Mouse (Mus musculus) kidney, adult 18-20 months (tissue): ENCODE results near the gene Ciz1.
A peak's percentile ranks its signal among the peaks of the same experiment; 100 is the strongest.

Experiments
- DNase-seq: peaks from one replicate; pipeline ENCODE4 v3.0.0; 2021

Ciz1 gene

DNA sequence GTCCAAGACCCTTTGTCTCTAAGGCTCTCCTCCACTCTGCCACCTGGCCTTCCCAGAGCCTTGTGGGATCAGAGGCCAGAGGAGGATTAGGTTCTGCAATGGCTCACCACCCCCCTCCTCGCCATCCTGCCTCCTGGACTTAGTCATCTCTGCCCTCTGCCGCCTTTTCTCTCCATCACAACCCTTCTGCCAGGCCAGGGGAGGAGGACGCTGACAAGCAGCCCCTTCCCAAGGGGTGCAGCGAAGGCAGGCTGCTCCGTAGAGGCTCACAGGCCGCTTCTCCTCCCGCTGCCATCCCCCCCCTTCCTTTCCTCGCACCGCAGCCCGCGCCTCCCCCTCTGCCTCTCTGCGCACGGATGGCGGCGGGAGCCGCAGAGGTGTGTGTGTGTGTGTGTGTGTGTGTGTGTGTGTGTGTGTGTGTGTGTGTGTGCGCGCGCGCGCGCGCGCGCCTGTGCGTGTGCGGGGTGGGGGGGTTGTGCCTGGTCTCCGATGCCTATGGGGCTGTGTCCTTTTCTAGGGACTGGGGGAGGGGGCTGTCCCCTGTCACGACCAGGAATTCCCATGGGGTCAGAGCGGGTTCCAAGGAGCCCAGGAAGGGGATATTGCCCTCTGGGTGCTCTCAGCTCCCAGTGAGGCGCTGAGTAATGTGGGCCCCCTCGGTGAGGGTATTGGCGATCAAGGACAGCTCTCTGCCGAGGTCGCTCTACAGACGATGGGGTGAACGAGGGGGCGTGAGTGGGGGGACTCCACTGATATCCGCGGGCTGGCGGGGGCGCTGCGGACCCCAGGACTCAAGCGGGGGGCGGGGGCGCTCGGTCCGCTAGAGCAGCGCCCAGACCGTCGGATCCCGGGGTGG, at the start of gene Ciz1:
Gene Ciz1, plus strand, starts transcription at position 177 of the 856 bp plus-strand sequence.
- DNase-seq: peak; percentile 13

DNA sequence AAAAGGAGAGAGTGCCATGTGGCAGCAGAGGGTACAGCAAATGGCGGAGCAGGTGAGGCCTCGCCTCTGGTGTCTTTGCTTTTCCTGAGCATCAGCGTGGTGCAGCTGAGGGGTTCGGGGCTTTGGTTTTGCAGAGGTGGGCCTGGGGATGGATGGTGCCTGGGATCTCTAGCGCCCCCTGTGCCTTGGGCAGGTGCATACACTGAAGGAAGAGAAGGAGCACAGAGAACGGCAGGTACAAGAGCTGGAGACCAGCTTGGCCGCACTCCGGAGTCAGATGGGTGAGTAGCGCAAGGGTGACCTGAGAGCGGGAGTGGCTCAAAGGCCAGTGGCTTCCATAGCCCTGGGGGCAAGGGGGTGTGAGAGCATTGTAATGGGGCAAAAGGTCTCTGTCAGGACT, 49.2 kb upstream of the Ciz1 start:
- no peak for DNase-seq

DNA sequence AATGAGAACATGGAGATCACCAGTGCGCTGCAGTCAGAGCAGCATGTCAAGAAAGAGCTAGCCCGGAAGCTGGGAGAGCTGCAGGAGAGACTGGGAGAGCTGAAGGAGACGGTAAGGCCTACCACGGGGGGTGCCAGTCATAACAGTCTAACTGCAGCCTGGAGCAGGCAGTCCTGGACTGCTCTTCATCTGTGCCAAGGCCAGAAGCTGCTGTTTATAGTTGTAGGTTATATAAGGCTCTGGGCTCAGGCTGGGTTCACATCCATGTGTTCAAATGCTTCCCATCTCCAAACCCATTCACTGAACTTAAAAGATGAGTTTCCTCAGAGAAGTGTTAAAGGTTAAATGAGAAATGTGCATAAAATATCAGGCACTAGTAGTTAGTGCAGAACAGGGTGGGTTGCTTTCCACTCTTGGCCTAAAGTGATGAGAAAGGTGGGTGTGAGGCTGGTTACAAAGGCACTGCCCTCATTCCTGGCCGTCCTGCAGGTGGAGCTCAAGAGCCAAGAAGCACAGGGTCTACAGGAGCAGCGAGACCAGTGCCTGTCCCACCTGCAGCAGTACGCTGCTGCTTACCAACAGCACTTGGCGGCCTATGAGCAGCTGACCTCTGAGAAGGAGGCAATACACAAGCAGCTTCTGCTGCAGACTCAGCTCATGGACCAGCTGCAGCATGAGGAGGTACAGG, 47.8 kb upstream of the Ciz1 start:
- peak; percentile 55 for DNase-seq

DNA sequence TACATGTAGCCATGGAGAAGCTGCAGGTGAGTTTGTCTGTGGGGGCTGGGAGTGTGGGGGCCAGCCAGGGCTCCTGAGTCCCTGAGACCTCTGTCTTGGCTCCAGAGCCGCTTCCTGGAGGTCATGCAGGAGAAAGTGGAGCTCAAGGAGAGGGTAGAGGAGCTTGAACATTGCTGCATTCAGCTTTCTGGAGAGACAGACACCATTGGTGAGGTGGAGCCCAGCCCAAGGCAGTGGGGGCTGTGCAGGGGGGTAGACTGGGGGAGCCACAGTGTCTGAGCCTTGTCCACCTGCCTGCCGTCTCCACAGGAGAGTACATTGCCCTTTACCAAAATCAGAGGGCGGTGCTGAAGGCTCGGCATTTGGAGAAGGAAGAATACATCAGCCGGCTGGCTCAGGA, 46.5 kb upstream of the Ciz1 start:
- no peak for DNase-seq

DNA sequence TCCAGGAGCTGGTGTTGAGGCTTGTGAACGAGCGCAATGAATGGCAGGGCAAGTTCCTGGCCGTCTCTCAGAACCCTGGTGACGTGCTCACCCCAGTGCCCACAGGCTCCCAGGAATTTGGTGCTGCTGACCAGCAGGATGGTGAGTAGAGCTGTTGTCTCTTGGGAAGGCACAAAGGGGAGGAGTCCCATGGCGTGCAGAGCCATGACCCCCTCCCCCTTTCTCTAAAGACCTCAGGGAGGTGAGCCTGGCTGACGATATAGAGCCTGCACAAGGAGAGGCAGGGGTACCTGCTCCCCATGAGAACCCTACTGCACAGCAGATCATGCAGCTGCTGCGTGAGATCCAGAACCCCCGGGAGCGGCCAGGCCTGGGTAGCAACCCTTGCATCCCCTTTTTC, 46.0 kb upstream of the Ciz1 start:
- no peak for DNase-seq

DNA sequence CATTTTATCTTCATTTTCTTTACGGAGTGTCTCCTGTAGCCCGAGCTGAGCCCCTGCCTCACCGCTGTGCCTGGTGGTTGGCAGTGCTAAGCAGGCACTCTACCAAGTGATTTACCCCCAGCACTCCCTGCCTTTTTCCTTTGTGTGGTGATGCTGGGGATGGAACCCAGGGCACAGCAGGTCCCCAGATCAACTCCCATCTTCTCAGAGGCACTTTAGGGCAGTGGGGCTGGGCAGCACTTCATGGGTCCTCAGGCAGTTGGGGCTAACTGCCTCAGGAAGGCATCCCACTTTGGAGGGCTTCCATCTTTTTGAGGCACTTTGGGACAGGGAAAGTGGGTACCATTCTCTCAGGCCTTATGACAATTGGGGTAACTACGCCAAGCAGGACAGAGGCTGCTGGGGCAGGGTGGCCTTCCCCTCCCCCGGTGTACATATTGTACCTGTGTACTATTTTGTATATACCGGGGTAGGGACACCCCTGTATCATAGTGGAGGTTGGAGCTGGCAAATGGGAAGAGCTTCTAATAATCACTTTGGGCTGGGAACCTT, 44.8 kb upstream of the Ciz1 start:
- DNase-seq: no peak

DNA sequence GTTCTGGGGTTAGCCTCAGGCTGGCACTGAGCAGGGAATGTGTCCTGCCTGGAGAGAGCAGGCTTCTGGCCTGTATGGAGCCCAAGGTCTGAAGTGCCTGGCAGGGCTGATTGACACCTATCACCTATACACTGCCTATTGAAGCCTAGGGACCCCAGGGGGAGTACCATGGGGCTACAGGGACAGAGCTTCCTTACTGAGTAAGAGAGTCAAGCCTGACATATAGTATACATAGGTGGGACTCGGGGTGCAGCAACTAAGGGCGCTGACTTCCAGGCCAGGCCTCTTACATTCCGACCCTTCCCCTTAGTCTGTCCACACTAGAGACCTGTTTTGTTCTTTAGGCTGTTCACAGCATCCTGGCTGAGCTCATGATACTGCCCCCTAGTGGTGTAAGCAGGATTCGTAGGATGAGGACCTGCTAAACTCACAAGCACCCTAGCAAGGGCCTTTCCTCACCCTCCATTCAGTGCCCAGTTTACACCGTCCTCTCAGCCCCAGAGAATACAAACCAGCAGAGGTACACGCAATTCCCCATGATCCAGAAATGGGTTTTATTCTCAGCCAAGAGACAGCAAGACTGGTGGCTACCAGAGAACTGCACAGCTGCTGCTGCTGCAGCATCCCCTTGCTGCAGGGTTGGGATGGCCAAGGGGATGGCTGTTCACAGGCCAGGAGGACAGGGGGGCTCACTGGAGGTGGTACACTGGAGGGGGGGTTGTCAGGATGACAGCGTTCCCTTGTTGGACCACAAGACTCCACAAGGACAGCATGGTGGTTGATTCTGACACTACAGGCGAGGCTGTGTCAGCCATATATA, 44.0 kb upstream of the Ciz1 start:
- peak; percentile 61 for DNase-seq

DNA sequence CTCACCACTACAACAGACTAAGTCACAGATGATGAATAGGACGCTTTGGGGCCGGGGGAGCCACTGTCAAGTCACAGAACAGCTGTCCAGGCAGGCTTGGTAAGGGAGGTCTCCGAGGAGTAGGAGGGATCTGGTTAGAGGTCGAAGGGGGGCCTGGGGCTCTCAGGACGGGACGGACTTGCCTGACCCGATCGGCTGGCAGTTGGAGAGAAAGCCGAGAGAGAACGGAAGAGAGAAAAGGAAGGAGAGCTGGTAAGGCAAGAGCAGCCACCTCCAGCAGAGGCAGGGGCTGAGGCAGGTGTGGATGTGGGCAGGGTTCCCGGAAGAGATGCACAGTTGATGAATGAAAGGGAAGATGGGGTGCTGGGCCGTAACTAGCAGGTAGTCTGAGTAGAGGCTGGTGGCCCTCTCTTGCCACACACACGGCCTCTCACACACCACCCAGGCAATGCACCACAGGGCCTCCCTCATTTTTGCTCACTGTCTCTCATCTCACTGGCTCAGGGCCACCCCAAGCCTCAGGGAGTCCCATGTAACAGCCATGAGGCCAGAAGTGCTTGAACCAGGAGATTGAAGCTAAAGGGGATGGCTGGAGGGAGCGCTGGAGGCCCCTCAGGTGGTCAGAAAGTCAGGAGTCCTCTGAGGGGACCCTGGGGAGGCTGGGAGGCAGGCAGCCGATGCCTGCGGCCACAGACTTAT, 43.1 kb upstream of the Ciz1 start:
- no peak for DNase-seq

DNA sequence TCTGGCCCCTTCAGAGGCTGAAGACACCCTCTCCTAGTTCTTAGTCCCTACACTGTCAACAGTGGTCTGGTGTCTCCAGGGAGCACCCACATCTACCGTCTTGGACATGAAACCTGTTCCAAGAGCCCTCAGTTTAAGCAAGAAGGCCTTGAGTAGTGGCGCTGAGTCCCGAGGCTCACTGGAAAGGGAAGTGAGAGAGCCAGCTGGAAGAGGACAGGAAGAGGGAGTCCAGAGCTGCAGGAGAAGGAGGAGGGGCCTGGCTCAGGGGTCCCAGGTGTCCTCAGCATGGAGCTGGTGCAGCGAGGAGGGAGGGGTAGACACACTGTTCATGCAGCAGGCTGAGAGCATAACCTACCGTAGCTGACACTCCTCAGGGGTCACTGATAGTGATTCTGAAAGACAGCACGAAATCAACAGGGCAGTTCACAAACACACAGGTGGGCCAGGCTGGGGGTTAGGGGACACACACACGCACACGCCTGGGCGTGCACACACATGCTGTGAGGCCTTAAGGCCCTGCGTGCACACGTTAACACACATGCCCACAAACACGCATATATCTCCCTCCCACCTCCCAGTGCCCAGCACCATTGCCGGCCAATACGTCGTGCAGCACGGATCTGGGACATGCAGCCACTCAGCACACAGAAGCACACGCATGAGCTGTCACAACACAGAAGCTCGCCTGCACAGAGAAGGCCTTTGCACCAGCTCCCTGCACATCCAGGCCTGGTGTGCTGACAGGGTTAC, 41.9 kb upstream of the Ciz1 start:
- no peak for DNase-seq

DNA sequence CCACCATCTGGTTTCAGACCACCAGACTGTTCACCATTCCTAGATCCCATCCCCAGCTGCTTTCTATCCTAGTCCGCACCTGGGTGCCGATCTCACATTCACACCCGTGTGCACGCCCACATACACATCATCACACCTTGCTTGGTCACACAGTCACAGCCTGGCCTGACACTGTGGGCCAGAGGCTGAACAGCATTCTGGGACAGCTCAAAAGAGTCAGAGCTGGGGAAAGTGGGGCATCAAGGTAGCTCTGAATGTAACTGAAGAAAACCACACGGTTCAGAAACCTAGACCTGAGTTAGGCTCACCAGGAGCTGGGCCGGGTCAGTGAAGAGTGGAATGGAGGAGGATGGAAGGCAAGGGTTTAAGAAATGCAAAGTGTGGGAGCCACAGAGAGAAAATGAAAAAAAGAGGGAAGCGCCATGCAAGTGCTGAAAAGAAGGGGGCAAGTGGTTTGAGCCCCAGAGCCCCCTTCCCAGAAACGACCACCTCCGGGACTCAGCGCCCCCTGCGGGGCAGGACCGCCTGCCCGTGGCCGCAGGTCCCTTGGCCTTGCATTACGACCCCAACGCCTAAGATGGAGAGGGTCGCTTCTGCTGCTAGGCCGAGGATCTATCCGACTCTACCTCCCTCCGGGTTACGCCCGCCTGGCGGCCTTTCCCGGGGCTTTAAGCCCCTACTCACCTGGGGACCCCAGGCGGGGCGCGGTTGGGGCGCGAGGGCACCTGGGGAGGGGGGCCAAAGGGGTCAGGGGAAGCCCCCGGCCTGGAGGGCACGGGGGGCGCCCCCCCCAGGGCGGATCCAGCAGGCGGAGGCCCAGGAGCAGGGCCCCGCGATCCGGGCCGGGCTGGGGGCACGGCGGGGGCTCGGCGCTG, 40.4 kb upstream of the Ciz1 start:
- DNase-seq: no peak

DNA sequence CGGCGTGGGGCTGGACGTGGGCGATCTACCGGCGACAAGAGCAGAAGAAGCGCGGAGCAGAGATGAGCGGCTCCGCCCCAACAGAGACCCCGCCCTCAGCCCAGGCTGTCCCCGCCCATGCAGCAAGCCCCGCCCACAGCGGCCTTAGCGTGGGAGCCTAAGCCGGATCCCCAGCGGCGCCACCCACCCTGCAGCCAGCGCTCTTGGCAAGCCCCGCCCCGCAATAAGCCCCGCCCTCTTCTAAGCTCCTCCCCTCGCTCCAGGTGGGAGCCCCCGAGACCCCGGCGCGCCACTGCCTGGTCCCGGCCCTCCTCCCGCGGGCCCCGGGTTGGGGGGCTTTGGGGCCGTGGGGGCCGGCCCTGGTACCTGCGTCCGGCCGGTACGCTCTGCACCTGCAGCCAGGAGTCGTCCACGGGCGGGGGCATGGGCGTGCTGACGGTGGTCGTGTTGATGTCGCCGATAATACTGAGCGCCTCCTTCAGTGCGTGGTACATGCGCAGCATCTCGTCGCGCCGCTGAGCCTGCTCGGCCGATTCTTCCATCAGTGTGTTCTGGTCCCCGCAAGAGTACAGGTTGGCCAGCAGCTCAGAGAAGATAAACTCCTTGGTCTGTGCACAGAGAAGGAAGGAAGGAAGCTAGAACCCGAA, 39.7 kb upstream of the Ciz1 start:
- peak; percentile 75 for DNase-seq

DNA sequence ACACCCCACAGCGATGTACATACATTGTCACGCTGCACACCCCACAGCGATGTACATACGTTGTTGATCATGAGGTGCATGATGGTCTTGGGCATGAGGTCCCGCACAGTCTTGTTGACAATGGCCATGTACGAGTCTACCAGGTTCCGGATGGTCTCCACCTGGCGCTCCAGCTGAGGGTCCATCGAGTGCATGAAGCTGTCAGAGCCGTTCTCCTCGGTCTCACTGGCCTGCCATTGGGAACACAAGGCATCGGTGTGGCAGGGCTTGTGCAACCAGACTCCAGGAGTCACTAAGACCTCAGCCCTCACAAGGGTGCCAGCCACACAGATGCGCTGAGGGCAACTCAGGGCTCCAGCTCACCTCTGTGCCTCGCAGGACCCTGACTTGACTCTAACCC, 37.3 kb upstream of the Ciz1 start:
- no peak for DNase-seq

DNA sequence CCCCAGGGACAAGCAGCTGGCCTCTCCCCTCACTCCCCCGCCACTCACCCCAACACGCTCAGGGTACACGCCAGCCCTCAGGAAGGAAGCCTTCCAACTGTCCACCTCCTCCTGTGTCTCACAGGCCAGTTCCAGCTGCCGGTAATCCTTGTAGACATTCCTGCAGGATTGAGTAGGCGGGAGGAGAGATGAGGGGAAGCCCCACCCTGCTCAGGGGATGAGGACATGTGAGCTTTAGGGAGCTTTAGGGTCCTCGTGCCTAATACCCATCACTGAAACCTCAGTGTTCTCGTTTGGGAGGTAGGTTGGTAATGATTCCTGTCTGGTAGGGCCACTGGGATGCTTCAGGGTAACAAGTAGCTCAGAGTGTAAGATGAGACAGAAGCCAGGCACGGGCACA, 36.4 kb upstream of the Ciz1 start:
- DNase-seq: no peak

DNA sequence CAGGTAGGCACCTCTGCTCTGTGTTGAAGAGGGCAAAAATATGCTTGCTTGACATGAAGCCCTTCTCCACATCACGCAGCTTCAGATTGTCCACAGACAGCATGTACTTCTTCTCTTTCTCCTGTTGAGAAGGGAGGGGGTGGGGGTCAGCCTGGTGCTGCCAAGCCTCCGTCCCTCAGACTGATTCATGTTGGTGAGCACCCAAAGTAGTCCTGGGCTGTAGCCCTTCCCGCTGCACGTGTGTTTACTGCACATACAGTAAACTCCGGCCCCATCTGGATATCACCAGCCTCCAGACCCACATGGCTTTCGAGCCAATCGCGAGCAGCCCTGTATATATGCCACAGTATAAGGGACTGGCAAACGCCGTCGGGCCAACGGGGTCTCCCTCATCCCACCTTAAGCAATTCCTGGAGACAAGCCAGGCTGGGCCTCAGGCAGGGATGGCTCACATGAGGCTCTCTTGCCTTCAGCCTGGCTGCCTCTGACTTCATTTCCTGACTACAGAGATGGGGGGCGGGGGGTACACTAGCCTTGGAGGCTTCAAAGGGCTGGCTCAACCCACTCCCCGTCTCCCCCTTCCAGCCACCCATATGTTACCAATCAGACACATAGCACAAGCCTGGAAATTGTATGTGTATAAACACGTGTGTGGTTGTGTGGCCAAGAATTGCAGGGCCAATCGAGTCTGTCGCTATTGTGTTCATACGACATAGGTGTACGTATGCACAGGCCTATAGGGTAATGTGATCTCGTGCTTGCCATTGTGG, 35.1 kb upstream of the Ciz1 start:
- DNase-seq: no peak

DNA sequence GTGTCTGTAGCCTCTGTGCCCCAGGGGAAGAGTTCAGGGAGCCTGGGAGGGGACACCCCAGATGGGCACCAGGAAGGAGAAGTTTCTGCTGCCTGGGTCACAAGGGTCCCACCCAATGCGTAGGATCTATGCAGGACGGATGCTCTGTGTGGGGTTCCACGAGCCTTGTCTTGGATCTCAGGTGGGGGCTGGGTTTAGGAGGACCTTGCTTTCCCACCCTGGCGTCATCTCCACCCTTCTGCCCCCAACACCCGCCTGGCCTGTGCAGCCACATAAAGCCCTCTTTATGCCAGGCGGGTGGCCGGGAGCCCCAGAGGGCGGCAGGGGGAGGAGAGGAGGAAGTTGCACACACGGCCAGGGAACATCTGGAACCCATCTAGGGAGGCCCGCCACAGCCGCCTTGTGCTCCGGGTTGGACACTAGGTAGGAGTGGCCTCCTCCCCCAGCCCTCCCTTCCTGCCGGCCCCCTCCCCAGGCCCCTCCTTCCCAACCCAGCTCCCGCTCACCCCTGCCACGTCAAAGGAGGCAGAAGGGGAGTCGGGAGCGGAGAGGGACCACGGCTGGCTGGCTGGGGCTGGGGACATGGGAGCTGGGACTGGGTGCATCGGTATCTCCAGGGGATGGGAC, 34.2 kb upstream of the Ciz1 start:
- peak; percentile 28 for DNase-seq

DNA sequence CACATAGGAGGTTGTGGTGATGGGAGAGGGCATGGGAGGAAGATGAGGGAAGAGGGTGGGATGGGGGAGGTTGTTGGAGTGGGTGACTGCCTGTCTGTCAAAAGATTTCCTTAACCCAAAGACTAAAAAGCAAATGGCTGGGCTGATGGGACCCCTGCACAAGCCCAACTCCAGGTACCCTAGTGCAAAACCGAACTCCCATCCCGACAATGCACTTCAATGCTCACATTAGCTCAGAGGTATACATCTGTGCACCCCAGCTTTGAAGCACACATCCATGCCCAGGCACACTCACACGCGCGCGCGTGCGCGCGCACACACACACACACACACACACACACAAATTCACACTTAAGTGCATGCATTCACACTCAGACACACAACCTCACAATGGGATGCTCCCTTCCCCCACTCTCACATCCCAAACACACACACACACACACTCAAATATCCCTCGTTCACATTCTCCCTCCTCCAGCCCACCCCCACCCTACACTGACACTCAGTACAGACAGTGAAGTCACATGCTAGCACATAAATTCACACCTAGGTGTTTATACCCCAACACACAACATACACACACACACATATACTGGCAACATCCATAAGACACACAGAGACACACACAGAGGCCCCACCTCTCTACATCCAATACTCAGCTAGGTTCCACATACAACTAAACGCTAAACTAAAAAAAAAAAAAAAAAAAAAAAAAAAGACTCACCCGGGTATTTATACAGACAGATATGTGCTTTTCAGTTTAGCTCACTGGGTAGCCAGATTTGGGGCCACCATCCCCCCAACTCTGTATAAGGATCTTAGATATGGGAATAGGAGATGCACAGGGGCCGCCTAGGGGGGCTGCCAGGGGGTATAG, 33.2 kb upstream of the Ciz1 start:
- DNase-seq: no peak

DNA sequence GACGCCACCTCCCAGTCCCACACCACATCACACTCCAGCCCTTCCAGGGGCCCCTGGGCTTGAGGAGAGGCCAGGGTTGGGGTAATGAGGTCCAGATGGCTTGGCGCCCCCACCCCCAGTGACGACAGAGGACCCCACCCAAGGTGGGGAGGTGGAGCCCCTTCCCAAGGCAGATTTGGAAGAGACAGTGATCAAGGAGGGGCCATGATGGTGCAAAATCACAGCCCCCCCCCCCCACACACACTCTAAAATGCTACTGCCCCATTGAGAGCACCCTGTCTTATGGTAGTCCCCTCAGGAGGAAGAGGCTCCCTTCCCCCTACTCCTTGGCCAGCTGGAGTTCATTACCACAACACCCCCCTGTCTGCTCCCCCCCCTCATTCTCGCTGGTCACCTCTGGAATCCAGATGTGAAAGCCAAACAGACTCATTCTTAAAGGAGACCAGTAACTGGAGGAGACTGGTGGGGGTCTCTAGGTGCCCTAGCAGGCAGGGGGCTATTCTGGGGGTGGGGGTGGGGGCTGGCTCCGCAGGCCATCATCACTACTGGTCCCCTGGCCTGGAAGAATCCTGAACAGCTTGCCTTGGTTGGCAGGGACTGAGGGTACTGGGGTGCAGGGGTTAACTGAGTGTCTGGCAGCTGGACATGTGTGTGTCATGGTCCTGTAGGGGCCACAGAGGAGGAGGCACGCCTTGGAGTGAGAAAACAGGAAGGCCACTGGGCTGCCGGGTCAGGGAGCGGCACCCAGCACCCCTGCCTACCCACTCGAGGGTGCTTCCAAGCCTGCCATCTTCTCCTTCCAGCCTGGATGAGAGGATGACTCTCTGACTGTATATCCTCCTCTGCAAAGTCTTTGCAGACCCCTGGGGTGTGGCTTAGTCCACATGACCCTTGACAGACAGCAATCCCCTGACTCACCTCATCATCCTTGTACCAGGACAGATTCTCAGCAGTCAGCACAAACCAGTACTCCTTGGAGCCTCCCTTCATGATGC, 32.2 kb upstream of the Ciz1 start:
- DNase-seq: no peak
